Mouse (Mus musculus): ENCODE data around the gene Cyp2c23.
A peak's percentile ranks its signal among the peaks of the same experiment; 100 is the strongest.

The Cyp2c23 gene

DNA sequence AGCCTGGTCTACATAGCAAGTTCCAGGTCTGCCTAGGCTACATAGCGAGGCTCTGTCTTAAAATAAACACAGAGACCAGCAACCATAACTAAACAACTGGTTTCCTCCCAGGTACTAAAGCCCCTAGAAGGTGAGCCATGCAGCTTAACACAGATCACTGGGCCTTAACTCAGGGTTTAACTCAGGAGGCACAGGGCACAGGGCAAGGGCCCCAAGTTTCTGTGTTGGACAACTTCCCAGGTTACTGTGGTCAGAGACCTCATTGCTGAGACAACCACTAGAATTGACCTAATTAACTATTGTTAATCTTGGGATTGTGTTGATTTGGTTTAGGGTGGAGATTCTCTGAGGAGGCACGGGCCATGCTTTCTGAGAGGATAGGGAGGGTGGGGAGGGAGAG lies 62.5 kb downstream of the Cyp2c23 start:
- DNase-seq: no peak

DNA sequence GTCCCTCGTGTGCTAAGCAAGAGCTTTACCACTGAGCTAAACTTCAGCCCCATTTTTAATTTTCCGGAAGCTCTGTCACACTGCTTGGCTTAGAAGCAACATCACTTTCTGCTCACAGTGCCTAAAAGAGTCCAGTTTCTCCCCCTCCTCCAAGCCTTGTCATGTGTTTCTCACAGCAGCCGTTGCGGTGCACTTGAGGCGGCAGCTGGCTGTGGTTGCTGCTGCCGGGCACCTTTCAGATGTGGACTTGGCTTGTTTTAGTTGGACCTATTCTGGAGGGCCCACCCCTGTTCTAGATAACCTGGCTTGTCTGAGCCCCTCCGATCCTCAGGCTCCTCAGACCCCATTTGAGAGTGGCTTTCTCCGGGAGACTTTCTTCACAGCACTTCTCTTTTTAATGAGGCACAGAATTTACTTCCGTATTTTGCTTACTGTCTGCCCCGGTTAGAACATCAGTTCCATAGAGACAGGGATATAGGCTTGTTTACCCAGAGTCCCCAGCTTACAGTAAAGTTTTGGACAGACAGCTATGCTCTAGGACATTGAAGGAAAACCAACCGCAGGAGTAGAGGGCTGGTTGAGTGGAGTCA lies 63.4 kb downstream of the Cyp2c23 start:
- no peak for DNase-seq

GRCm38 (mm10) chr19:43962795-43963194 lies 66.2 kb downstream of the Cyp2c23 start:
- no peak for DNase-seq

DNA sequence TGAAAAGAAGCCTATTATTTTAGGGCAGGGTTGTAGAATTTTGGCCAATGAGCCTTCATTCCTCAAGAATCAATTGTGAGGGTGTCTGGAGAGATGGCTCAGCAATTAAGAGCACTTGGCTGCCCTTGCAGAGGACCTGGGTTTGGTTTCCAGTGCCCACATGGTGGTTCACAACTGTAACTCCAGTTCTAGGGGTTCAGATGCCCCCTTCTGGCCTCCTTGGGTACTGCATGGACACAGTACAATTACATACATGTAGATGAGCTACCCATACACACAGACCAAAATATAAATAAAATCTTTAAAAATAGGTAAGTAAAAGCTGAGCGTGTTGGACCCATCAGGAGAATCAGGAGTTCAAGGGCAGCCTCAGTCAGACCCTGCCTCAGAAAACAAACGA lies 67.8 kb downstream of the Cyp2c23 start:
- DNase-seq: peak; percentile 35

DNA sequence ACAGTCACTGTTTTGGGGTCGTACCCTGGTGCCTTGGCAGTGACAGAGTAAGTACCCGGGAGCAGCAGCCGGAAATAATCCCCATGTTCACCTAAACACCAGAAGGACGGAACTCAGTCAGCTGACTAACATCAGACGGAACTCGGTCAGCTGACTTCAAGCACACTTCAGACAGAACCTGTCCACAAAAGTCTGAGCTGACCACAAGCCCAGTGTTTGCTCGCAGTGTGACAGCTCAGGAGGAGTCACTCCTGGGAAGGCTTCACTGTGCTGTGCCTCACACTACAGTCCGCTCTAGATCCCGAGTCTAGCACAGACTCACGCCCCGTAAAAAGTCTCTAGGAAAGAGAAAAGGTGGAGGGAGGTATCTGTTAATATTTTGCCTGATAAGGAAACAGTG lies 69.0 kb downstream of the Cyp2c23 start:
- DNase-seq: no peak

- peak; percentile 80 for DNase-seq
These were observed 69.8 kb downstream of the Cyp2c23 start for GRCm38 (mm10) chr19:43959162-43959561.

DNA sequence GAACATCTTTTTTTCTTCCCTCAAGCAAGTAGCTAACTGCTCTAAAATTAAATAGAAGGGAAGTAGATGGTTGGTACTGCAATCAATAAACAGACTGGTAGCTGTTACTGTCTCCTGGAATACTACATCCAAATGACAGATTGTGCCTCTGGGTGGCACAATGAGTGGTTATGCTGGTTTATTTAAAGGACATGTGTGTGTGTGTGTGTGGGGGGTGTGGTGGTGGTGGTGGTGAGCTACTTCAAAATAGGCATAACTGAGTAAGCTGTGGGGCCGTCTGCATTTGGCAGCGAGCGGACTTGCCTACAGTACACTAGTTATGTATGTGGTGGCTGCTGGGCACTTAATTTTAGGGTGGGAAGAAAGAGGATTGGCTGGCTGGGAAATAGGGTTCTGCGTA lies 71.1 kb downstream of the Cyp2c23 start:
- DNase-seq: no peak

- no peak for DNase-seq
These were observed 71.6 kb downstream of the Cyp2c23 start for GRCm38 (mm10) chr19:43957402-43957801.

DNA sequence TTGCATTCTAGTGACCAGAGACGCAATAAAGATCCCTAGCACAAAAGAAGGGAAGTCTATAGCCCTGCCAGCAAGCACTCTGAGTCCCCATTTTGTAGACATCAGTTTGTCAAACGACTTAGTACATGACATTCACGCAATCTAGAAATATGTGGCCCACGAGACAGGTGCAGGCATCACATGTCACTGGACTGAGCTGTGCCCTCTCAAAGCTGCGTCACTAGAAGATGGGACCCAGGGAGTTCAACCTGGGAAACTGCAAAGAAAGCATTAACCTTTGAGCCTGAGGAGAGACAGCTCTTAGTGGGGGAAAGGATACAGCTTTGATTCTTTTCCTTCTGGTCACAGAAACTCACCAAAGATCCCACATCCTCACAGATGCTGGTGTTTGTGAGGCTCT lies 73.7 kb downstream of the Cyp2c23 start:
- DNase-seq: no peak
